Mouse (Mus musculus): Measurements from ENCODE around the gene Tnks1bp1.

GRCm38 (mm10) chr2:85061107-85061541, 13.3 kb downstream of the Tnks1bp1 start:
- TF ChIP-seq CTCF (conservative IDR thresholded peaks at IDR 0.05; ENCODE audit: low read length) (no peak), POU5F1 (IDR thresholded peaks at IDR 0.05; ENCODE audit: borderline replicate concordance, low read length) (no peak)
